Mouse (Mus musculus): Measurements from ENCODE around the gene Atoh8. TPM values are rescaled to one million over a fixed set of nuclear protein-coding genes. Genes with fewer than 3 reads are reported as not detected.

Gene Atoh8
- polyA plus RNA-seq, 1 experiment from 2014 or later: 30.8 TPM

GRCm38 (mm10) chr6:72270952-72271519 is 35.7 kb upstream of the Atoh8 start:
- WGBS: 68% methylated on average over 11 of the region's 11 CpGs
- Histone ChIP-seq H3K4me2 (no peak overlapping the region), H3K27me3 (peaks cover 8% of the 10 kb centered on the region), H3K27ac (no peak overlapping the region), H3K9ac (replicated peaks) (no peak overlapping the region), H3K4me1 (replicated peaks) (no peaks in the 10 kb centered on the region), H3K9me3 (no peaks in the 10 kb centered on the region), H3K4me3 (replicated peaks) (no peak overlapping the region), H3K36me3 (no peaks in the 10 kb centered on the region)
- no peak for ATAC-seq (ENCODE audit: insufficient number of reproducible peaks, insufficient read depth, low FRiP score, low TSS enrichment, low read depth)

DNA sequence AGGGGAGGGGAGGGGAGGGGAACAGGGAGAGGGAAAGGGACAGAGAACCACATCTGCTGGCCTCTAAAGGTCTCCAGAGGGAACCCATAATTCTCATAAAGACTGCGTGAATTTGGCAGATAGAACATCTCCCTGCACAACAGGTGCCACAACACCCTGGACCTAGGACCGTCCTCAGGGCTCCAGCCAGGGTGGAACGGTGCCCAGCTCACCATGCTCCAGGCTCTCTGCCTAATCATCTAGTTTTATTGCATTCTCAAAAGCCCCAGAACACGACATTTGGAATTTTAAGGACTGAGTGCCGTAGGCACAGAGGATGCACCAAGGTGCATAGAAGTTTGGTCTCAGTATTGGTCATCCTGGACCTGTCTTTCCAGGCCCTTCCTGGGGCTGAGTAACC is 34.9 kb upstream of the Atoh8 start:
- Histone ChIP-seq H3K4me1 (replicated peaks) (no peaks in the 10 kb centered on the region), H3K36me3 (no peaks in the 10 kb centered on the region), H3K4me2 (no peak overlapping the region), H3K9me3 (no peaks in the 10 kb centered on the region), H3K27ac (no peak overlapping the region), H3K9ac (replicated peaks) (no peak overlapping the region), H3K4me3 (replicated peaks) (no peak overlapping the region), H3K27me3 (peaks cover 10% of the 10 kb centered on the region)
- WGBS: 62% methylated on average over 5 of the region's 5 CpGs
- no peak for ATAC-seq (ENCODE audit: insufficient number of reproducible peaks, insufficient read depth, low FRiP score, low TSS enrichment, low read depth)

DNA sequence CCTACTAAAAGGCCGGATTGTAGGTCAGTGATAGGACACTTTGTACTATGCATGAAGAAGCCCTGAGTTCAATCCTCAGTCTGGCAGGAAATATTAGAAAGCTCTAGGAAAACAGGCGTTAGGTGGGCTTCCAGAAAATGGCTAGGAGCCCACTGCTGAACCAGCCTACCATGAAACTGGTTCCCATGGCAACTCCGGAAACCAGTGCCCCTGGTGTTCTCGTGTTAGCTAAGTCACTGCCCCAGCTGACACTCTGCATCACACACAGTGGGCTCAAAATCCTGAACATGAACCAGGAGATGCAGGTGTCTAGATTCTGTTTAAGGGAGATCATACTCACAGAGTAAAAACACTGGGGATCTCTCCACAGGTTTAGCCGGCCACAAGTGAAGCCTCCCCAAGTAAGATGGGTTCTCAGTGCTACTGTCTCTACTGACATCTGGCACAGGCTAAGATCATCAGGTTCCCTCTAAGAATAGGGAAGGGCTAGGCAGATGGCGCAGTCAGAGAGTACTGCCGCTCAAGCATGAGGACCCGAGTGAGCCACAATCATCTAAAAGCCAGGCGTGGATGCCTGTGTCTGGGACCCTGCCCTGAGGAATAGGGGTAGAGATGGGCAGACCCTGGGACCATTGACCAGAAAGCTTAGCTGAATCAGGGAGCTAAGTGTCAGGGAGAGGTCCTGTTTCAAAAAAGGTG is 32.9 kb upstream of the Atoh8 start:
- no peak overlapping the region for H3K4me2 ChIP-seq
- no peak overlapping the region for H3K9ac ChIP-seq (replicated peaks)
- peaks cover 15% of the 10 kb centered on the region for H3K27me3 ChIP-seq
- no peak overlapping the region for H3K4me3 ChIP-seq (replicated peaks)
- no peak overlapping the region for H3K27ac ChIP-seq
- no peak for ATAC-seq (ENCODE audit: insufficient number of reproducible peaks, insufficient read depth, low FRiP score, low TSS enrichment, low read depth)
- H3K9me3 ChIP-seq: no peaks in the 10 kb centered on the region
- H3K36me3 ChIP-seq: no peaks in the 10 kb centered on the region
- 74% methylated on average over 9 of the region's 9 CpGs for WGBS
- no peaks in the 10 kb centered on the region for H3K4me1 ChIP-seq (replicated peaks)

GRCm38 (mm10) chr6:72265664-72266063 is 30.3 kb upstream of the Atoh8 start:
- H3K9me3 ChIP-seq: no peaks in the 10 kb centered on the region
- H3K36me3 ChIP-seq: no peaks in the 10 kb centered on the region
- 0 out of 2 replicates have a peak, but pooled peaks cover 3% of the 10 kb centered on the region for H3K4me1 ChIP-seq (replicated peaks)
- H3K27me3 ChIP-seq: peaks cover 15% of the 10 kb centered on the region
- ATAC-seq (ENCODE audit: insufficient number of reproducible peaks, insufficient read depth, low FRiP score, low TSS enrichment, low read depth): no peak
- H3K4me2 ChIP-seq: no peak overlapping the region
- WGBS: 88% methylated on average over 6 of the region's 6 CpGs
- H3K27ac ChIP-seq: no peak overlapping the region
- H3K9ac ChIP-seq (replicated peaks): no peak overlapping the region
- H3K4me3 ChIP-seq (replicated peaks): no peak overlapping the region

GRCm38 (mm10) chr6:72263679-72264265 is 28.4 kb upstream of the Atoh8 start:
- ATAC-seq (ENCODE audit: insufficient number of reproducible peaks, insufficient read depth, low FRiP score, low TSS enrichment, low read depth): no peak
- Histone ChIP-seq H3K27ac (no peak overlapping the region), H3K4me3 (replicated peaks) (no peak overlapping the region), H3K4me1 (replicated peaks) (0 out of 2 replicates have a peak, but pooled peaks cover 3% of the 10 kb centered on the region), H3K4me2 (no peak overlapping the region), H3K9me3 (no peaks in the 10 kb centered on the region), H3K27me3 (peaks cover 20% of the 10 kb centered on the region), H3K9ac (replicated peaks) (no peak overlapping the region), H3K36me3 (no peaks in the 10 kb centered on the region)
- 71% methylated on average over 5 of the region's 5 CpGs for WGBS

- no peaks in the 10 kb centered on the region for H3K36me3 ChIP-seq
These were observed 26.4 kb upstream of the Atoh8 start for GRCm38 (mm10) chr6:72261683-72262320.

GRCm38 (mm10) chr6:72260981-72261682 is 25.8 kb upstream of the Atoh8 start:
- H3K9ac ChIP-seq (replicated peaks): no peak overlapping the region
- ATAC-seq (ENCODE audit: insufficient number of reproducible peaks, insufficient read depth, low FRiP score, low TSS enrichment, low read depth): peak; percentile 78; the same call in 1 of the 2 replicates
- 29% methylated on average over 19 of the region's 19 CpGs for WGBS
- peaks cover 13% of the 10 kb centered on the region; the same call in 1 of the 2 replicates for H3K27me3 ChIP-seq
- H3K4me2 ChIP-seq: no peak overlapping the region
- 0 out of 2 replicates have a peak, but pooled peaks cover 3% of the 10 kb centered on the region for H3K4me1 ChIP-seq (replicated peaks)
- no peaks in the 10 kb centered on the region for H3K9me3 ChIP-seq
- no peak overlapping the region for H3K27ac ChIP-seq
- no peaks in the 10 kb centered on the region for H3K36me3 ChIP-seq
- H3K4me3 ChIP-seq (replicated peaks): no peak overlapping the region

More at GRCm38 (mm10) chr6:72261683-72262320, 26.4 kb upstream of the Atoh8 start:
- Histone ChIP-seq H3K9me3 (no peaks in the 10 kb centered on the region), H3K9ac (replicated peaks) (no peak overlapping the region), H3K4me2 (no peak overlapping the region), H3K27ac (no peak overlapping the region), H3K27me3 (peaks cover 20% of the 10 kb centered on the region), H3K4me1 (replicated peaks) (0 out of 2 replicates have a peak, but pooled peaks cover 3% of the 10 kb centered on the region), H3K4me3 (replicated peaks) (no peak overlapping the region)
- no peak for ATAC-seq (ENCODE audit: insufficient number of reproducible peaks, insufficient read depth, low FRiP score, low TSS enrichment, low read depth)
- WGBS: 70% methylated on average over 12 of the region's 12 CpGs

GRCm38 (mm10) chr6:72259474-72259873 is 24.1 kb upstream of the Atoh8 start:
- WGBS: 71% methylated on average over 7 of the region's 7 CpGs
- no peak for ATAC-seq (ENCODE audit: insufficient number of reproducible peaks, insufficient read depth, low FRiP score, low TSS enrichment, low read depth)
- Histone ChIP-seq H3K9me3 (no peaks in the 10 kb centered on the region), H3K4me1 (replicated peaks) (peaks cover 12% of the 10 kb centered on the region), H3K9ac (replicated peaks) (no peak overlapping the region), H3K4me2 (no peak overlapping the region), H3K27me3 (peaks cover 5% of the 10 kb centered on the region; the same call in 1 of the 2 replicates), H3K36me3 (no peaks in the 10 kb centered on the region), H3K4me3 (replicated peaks) (no peak overlapping the region), H3K27ac (no peak overlapping the region)

GRCm38 (mm10) chr6:72255294-72255693 is 19.9 kb upstream of the Atoh8 start:
- H3K36me3 ChIP-seq: no peaks in the 10 kb centered on the region
- no peak for ATAC-seq (ENCODE audit: insufficient number of reproducible peaks, insufficient read depth, low FRiP score, low TSS enrichment, low read depth)
- no peak overlapping the region for H3K4me3 ChIP-seq (replicated peaks)
- H3K4me2 ChIP-seq: no peak overlapping the region
- no peak overlapping the region for H3K27ac ChIP-seq
- no peak overlapping the region for H3K9ac ChIP-seq (replicated peaks)
- H3K4me1 ChIP-seq (replicated peaks): peaks cover 12% of the 10 kb centered on the region
- H3K27me3 ChIP-seq: peaks cover 5% of the 10 kb centered on the region; the same call in 1 of the 2 replicates
- H3K9me3 ChIP-seq: no peaks in the 10 kb centered on the region
- 71% methylated on average over 6 of the region's 6 CpGs for WGBS

GRCm38 (mm10) chr6:72254588-72255075 is 19.3 kb upstream of the Atoh8 start:
- H3K4me2 ChIP-seq: no peak overlapping the region
- H3K9me3 ChIP-seq: no peaks in the 10 kb centered on the region
- 0 out of 2 replicates have a peak, but pooled peaks cover 1% of the 10 kb centered on the region for H3K27me3 ChIP-seq
- H3K9ac ChIP-seq (replicated peaks): no peak overlapping the region
- no peak overlapping the region for H3K4me3 ChIP-seq (replicated peaks)
- no peak for ATAC-seq (ENCODE audit: insufficient number of reproducible peaks, insufficient read depth, low FRiP score, low TSS enrichment, low read depth)
- no peaks in the 10 kb centered on the region for H3K36me3 ChIP-seq
- no peak overlapping the region for H3K27ac ChIP-seq
- WGBS: 44% methylated on average over 10 of the region's 10 CpGs
- H3K4me1 ChIP-seq (replicated peaks): peaks cover 12% of the 10 kb centered on the region
